Mouse (Mus musculus) limb, embryonic 13.5 days (tissue): ENCODE measurements around the gene Akr1c18. TPM values are rescaled to one million over a fixed set of nuclear protein-coding genes. Genes with fewer than 3 reads are reported as not detected.

Experiments used
- polyA plus RNA-seq: library from polyadenylated mRNA; unstranded; fragments of >200 nt; fragmentation: Nextera tagmentation; extraction: Ambion mirVana; gene quantifications from 2 replicates; pipeline ENCODE4 v1.2.1, GENCODE M21; 2015

Akr1c18 gene
- polyA plus RNA-seq, 1 experiment from 2014 or later = not detected

Other genes with a start within 250 kb of the Akr1c18 start
- gene Net1, start 232.4 kb downstream of the Akr1c18 start, polyA plus RNA-seq = 144 and 162 TPM in 2 replicates
- not detected in 2 replicates for gene Tubal3, start 232.4 kb downstream of the Akr1c18 start, polyA plus RNA-seq
- 0.13 TPM in 1 of 2 replicates, not detected in the other for gene Ucn3, start 205.3 kb downstream of the Akr1c18 start, polyA plus RNA-seq
- gene Akr1c14, start 101.6 kb downstream of the Akr1c18 start, polyA plus RNA-seq = 1.5 and 1.6 TPM in 2 replicates
- gene Akr1c13, start 40.5 kb upstream of the Akr1c18 start, polyA plus RNA-seq = 1.1 and 2.0 TPM in 2 replicates
- gene Akr1c19, start 78.0 kb upstream of the Akr1c18 start, polyA plus RNA-seq = 0.52 and 1.00 TPM in 2 replicates
- gene Akr1c12, start 128.8 kb upstream of the Akr1c18 start, polyA plus RNA-seq = 0.11 and 0.17 TPM in 2 replicates